In the genomic region with DNA sequence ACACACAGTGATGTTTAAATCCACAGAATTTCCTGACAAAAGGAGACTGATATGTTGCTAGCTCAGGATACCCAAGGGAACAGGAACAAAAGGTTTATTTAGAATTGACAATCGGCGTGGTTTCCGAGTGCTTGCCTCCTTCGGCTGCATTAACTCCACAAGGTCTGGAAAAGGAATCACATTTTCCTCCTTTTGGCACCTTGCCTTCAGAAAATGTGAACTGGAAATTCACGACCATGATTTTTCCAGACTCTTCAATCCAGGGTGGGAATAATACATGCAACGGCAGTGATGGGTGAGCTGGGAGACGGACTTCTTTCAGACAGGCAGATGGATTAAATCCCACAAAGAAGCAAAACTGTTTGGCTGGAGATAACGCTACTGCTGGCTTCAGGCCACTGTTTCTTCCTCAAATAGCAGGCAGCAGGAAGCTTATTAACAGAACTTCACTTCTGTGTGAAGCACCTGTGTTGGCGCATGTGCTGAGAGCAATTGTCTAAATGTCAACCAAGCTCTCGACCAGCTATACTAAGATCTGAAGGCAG, we compare ENCODE assay signal across 9 mouse cellular contexts. TPM values are rescaled to one million over a fixed set of nuclear protein-coding genes. Genes with fewer than 3 reads are reported as not detected.
DNase-seq lines count a peak whose midpoint lies in the region; ATAC-seq lines count a peak whose summit lies in the region.
"Had no signal": no experiment of that assay in that cellular context is flagged by ENCODE, and none has a peak within 500 bp of the region (broad histone marks: within the 10 kb centered on the region; RNA-seq: fewer than 3 reads in every experiment).

No protein-coding gene starts in this region.

- ATAC-seq in embryonic facial prominence, embryonic 11.5 days (replicated peaks; ENCODE audit: insufficient number of reproducible peaks, low FRiP score, low TSS enrichment, low read depth), result no peak

- DNase-seq in left cerebral cortex, adult 18-20 months (ENCODE audit: low spot score in 2 of 2), result peak; percentile 9 to 15
- DNase-seq in left cerebral cortex, adult 11 months (ENCODE audit: low spot score), result no peak
- peak; percentile 18 for DNase-seq in embryonic facial prominence, embryonic 11.5 days (ENCODE audit: low spot score)
- peak; percentile 14 for DNase-seq in heart, postnatal 4 days
- peak; percentile 4 for DNase-seq in lung, postnatal 25 days (ENCODE audit: low spot score)
- no peak for DNase-seq in gastrocnemius, adult 8-10 months (ENCODE audit: low spot score in 2 of 2)
- no peak for DNase-seq in adrenal gland, postnatal 14 days
- no peak for DNase-seq in urinary bladder, postnatal 14 days (ENCODE audit: low spot score)

- WGBS in embryonic facial prominence, embryonic 11.5 days, result 27% methylated on average over 10 of the region's 10 CpGs

- no peak overlapping the region for H3K4me2 ChIP-seq in embryonic facial prominence, embryonic 11.5 days (ENCODE audit: low read depth, low read length)

- no peak overlapping the region for H3K27ac ChIP-seq in embryonic facial prominence, embryonic 11.5 days (replicated peaks; ENCODE audit: low read depth, low read length)

- H3K9me3 ChIP-seq in embryonic facial prominence, embryonic 11.5 days (replicated peaks; ENCODE audit: control insufficient read depth, low read length), result no peaks in the 10 kb centered on the region
- H3K9me3 ChIP-seq: G1E had no signal

- no peaks in the 10 kb centered on the region; the same call in 1 of the 2 replicates for H3K4me1 ChIP-seq in embryonic facial prominence, embryonic 11.5 days (ENCODE audit: control insufficient read depth, insufficient read depth, low read length)

- no peaks in the 10 kb centered on the region for H3K36me3 ChIP-seq in embryonic facial prominence, embryonic 11.5 days (replicated peaks; ENCODE audit: control insufficient read depth, insufficient read depth, low read depth, low read length)
- H3K36me3 ChIP-seq: G1E had no signal

- H3K4me3 ChIP-seq in embryonic facial prominence, embryonic 11.5 days (ENCODE audit: low read depth, low read length), result no peak overlapping the region

- H3K9ac ChIP-seq in embryonic facial prominence, embryonic 11.5 days (replicated peaks; ENCODE audit: low read length), result no peak overlapping the region

- no peaks in the 10 kb centered on the region for H3K27me3 ChIP-seq in embryonic facial prominence, embryonic 11.5 days (ENCODE audit: control insufficient read depth, insufficient read depth, low read length)

RNA-seq across cellular contexts. Expression of gene Col28a1, which starts 13.9 kb away (rescaled TPM):
- under 1 TPM; 0.45 to 0.49 TPM for total RNA-seq in left cerebral cortex, adult 18-20 months (2021)
- polyA plus RNA-seq in embryonic facial prominence, embryonic 11.5 days (2014; fragmentation: Nextera tagmentation; extraction: Ambion mirVana), result 0.17 and 0.34 TPM in 2 replicates
- total RNA-seq in heart, postnatal 4 days (2021), result under 1 TPM; 0.59 to 0.76 TPM
- total RNA-seq in gastrocnemius, adult 8-10 months (2022), result under 1 TPM in 3 of 4 experiments, not detected in 1; 0.07 to 0.36 (median 0.11) TPM
- total RNA-seq in adrenal gland, postnatal 14 days (2021), result 3.5 and 4.7 TPM in 2 replicates
- polyA plus RNA-seq: G1E had no signal

RNA-seq across cellular contexts. Expression of gene Mios, which starts 30.6 kb away (rescaled TPM):
- 10 to 100 TPM; 23.1 to 25.2 TPM for total RNA-seq in left cerebral cortex, adult 18-20 months (2021)
- polyA plus RNA-seq in embryonic facial prominence, embryonic 11.5 days (2014; fragmentation: Nextera tagmentation; extraction: Ambion mirVana), result 31.3 and 36.3 TPM in 2 replicates
- 10 to 100 TPM; 21.5 to 23.2 TPM for total RNA-seq in heart, postnatal 4 days (2021)
- total RNA-seq in gastrocnemius, adult 8-10 months (2022), result 10 to 100 TPM; 17.6 to 19.0 (median 18.3) TPM
- 18.0 and 18.6 TPM in 2 replicates for total RNA-seq in adrenal gland, postnatal 14 days (2021)

Comparison
In these comparisons a context has a peak if more than half of its experiments do, and no peak if none do; other contexts are left out.
1. DNase-seq: peak in left cerebral cortex, adult 18-20 months (2 of 2), embryonic facial prominence, embryonic 11.5 days (single experiment), heart, postnatal 4 days (single experiment) and lung, postnatal 25 days (single experiment); none in left cerebral cortex, adult 11 months (single experiment), gastrocnemius, adult 8-10 months (0 of 2), adrenal gland, postnatal 14 days (single experiment) and urinary bladder, postnatal 14 days (single experiment).